Mouse (Mus musculus): ENCODE measurements around the gene BC048562.
A peak's percentile ranks its signal among the peaks of the same experiment; 100 is the strongest.

BC048562 gene

DNA sequence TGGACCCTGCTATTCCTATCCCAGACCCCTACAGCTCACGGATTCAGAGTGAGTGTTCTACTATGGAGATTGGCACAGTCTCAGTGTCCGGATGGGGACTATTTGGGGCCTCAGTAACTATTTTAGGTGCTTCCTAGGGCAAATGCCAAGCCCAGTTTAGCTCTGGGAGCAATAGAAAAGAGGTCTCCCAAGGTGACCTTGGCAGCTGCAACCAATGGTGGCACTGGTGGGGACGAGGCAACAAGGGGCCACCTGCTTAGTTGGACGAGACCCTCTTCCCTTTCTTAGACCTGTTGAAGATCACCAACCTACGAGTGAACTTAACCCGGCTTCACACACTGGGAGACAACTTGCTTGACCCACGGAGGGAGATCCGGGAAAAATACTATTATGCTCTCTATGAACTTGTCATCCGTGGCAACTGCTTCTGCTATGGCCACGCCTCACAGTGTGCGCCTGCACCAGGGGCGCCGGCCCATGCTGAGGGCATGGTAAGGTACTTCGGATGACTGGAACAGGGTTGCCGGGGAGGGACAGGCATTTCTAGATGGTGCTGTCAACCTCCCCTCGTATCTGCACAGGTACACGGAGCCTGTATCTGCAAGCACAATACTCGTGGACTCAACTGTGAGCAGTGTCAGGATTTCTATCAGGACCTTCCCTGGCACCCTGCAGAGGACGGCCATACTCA is 45.4 kb downstream of the BC048562 start:
- DNase-seq, result no peak

DNA sequence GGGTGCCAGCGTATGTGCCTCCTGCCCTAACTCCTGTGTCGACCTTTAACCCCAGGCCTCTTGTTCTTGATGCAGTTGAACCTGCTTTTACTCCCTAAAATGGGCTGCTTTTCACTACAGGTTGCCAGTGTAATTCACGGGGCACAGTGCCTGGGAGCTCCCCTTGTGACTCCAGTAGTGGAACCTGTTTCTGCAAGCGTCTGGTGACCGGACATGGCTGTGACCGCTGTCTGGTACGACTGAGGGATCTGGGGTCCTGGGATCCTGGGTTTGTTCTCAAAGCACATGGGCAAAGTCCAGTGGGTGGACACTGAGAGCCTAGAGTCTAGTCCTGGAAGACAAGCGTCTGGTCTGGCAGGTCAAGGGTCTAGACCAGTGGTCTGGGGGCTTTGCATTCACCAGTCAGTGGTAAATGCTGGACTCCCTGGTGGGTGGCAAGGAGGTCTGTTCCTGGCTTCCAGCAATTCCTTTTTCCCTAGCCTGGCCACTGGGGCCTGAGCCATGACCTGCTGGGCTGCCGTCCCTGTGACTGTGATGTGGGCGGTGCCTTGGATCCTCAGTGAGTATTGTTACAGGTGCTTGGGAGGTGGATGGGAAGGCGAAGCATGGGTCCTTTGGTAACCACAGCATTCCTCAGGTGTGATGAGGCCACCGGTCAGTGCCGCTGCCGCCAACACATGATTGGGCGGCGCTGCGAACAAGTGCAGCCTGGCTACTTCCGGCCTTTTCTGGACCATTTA is 46.9 kb downstream of the BC048562 start:
- DNase-seq, result no peak

DNA sequence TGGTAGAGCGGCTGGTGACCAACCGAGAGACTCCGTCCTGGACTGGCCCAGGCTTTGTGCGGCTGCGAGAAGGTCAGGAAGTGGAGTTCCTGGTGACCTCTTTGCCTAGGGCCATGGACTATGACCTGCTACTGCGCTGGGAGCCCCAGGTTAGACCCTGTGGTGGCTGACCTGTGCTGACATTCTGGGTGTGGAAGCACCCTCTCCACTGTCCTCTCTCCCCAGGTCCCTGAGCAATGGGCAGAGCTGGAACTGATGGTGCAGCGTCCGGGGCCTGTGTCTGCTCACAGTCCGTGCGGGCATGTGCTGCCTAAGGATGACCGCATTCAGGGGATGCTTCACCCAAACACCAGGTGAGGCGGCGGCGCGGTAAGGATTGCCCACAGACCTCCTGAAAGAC is 47.7 kb downstream of the BC048562 start:
- no peak for DNase-seq

DNA sequence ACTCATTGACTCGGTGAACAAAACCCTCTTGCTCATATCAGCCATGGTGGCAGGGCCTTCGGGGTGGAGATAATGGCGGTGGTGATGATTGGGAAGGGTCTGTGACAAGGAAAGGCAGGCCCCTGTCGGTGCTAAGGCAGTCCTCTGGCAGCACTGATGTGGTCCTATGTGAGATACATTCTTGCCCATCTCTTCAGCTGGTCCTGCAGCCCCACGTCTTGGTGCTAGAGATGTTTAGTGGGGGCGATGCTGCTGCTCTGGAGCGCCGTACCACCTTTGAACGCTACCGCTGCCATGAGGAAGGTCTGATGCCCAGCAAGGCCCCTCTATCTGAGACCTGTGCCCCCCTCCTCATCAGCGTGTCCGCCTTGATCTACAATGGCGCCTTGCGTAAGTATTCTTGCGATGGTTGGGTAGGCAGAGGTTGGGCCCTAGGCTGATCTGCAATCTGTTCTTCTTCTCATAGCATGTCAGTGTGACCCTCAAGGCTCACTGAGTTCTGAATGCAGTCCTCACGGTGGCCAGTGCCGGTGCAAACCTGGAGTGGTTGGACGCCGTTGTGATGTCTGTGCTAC is 49.1 kb downstream of the BC048562 start:
- no peak for DNase-seq

DNA sequence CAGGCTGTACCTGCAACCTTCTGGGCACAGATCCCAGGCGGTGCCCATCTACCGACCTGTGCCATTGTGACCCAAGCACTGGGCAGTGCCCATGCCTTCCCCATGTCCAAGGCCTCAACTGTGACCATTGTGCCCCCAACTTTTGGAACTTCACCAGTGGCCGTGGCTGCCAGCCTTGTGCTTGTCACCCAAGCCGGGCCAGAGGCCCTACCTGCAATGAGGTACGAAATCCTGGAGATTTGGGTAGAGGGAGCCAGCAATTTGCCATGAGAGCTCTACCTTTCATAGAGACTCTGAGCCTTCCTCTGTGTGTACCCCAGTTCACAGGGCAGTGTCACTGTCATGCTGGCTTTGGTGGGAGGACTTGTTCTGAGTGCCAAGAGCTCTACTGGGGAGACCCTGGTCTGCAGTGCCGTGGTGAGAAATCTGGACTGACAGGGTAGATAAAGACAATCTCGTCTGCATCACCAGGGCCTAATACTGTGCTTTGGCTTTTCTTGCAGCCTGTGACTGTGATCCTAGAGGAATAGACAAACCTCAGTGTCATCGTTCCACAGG is 50.8 kb downstream of the BC048562 start:
- DNase-seq, result no peak

DNA sequence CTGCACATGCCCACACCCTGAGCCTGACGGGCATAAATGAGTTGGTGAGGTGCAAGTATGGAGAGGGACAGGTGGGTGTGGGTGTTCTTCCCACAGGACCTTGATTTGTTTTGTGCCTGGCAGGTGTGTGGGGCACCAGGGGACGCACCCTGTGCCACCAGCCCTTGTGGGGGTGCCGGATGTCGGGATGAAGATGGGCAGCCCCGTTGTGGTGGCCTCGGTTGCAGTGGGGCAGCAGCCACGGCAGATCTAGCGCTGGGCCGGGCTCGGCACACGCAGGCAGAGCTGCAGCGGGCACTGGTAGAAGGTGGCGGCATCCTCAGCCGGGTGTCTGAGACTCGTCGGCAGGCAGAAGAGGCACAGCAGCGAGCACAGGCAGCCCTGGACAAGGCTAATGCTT is 52.1 kb downstream of the BC048562 start:
- no peak for DNase-seq

DNA sequence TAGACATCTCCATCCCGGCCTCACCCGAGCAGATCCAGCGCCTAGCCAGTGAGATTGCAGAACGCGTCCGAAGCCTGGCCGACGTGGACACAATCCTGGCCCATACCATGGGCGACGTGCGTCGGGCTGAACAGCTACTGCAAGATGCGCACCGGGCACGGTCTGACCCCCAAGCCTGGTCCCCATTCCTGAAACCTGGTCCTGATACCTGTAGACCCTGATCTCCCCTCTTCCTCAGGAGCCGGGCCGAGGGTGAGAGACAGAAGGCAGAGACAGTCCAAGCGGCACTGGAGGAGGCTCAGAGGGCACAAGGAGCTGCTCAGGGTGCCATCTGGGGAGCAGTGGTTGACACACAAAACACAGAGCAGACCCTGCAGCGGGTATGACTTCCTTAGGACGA is 52.9 kb downstream of the BC048562 start:
- DNase-seq, result peak; percentile 5

DNA sequence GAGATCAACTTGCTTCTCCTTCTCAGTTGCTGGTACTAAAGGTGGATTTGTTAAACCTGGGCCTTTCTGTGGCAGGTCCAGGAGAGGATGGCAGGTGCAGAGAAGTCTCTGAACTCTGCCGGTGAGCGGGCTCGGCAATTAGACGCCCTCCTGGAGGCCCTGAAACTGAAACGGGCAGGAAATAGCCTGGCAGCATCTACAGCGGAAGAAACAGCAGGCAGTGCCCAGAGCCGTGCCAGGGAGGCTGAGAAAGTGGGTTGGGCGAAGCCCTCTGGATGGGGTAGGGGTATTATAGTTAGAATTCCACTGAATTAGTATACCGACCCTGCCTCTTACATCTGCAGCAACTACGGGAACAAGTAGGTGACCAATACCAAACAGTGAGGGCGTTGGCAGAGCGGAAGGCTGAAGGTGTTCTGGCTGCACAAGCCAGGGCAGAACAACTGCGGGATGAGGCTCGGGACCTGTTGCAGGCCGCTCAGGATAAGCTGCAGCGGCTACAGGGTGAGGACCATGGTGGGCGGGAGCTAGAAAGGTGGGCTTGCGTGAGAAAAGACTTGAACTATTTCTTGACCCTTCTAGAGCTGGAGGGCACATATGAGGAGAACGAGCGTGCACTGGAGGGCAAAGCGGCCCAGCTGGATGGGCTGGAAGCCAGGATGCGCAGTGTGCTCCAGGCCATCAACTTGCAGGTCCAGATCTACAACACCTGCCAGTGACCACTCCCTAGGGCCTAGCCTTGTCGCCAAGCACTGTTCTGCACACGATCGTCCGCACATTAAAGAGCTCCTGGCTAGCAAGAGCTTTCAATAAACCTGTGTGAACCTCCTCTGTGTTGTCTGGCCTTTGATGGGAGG is 53.6 kb downstream of the BC048562 start:
- DNase-seq, result no peak

DNA sequence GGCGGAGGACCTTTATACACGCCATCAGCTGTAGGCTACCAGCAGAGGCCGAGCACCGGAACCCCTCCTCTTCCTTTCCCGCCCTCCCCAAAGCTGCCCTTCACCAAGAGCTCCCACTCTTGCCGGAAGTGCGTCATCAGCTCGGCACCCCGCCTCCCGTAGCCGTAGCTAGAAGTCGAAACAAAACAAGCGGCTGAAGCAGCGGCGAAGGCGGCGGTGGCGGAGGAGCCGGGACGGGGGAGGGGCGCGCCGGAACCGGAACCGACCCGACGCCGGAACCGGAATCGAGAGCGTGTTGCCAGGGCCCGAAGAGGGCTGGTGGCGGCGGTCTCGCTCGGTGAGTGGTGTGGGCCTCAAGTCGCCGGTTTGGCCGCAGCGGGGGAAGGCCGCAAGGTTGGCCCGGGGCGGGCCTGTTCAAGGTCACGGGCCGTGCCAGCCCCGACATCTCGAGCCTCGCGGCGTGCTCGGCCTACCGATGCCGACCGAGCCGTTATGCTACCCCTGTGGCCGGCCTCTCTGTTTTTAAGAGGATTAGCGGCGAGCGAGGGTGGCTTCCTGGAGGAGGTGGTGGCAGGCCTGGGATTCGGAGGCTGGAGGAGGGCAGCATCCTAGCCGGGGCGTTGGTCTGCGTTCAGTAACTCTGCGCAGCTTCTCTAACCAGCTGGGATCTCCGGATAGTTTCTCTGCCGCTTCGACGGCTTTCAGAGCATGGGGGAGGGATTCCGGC is 54.4 kb downstream of the BC048562 start, which contains the start of gene Usp19:
Gene Usp19 (plus strand): TSS at position 44 of the 727 bp plus-strand sequence.
- DNase-seq, result peak; percentile 98

DNA sequence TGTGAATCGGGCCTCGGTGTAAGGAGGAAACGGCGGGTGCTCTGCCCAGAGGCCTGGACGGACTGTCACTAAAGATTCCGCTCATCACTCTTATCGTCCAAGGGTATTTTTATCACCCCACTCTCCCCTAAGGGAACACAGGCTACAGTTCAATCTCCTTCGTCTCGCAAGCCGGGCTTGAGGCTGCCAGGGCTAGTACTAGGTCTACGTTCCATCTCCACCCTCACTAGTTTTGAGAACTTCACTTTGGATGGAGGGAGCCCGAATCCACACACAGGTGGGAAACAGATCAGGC is 55.0 kb downstream of the BC048562 start:
- DNase-seq, result no peak

DNA sequence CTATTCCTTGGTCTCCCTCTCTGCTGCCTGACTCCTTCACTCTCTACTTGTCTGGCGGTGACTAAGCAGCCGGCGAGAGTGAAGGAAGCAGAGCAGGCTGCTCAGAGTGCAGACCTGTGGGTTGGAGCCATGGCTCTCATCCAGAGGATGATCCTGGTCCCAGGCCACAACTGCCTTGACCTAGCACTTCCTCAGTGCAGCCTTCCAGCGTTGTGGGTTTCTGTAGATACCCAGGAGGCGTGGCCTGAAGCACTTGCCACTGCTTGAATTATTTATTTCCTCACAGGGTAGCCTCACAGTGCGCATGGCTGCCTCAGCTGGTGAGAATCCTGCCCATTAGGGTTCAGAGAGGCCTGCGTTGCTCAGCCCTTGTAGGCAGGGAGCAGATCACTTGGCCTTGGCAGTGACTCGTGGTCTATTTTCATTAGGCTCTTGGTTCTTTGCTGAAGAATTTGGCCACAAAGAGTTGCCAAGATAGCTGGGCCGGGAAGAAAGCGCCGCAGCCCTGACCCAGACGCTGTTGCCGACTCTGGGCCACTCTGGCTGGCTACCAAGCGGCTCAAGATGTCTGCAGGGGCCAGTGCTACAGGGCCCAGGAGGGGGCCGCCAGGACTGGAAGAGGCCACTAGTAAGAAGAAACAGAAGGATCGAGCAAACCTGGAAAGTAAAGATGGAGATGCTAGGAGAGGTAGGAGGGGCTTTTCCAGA is 55.9 kb downstream of the BC048562 start:
- DNase-seq, result no peak

DNA sequence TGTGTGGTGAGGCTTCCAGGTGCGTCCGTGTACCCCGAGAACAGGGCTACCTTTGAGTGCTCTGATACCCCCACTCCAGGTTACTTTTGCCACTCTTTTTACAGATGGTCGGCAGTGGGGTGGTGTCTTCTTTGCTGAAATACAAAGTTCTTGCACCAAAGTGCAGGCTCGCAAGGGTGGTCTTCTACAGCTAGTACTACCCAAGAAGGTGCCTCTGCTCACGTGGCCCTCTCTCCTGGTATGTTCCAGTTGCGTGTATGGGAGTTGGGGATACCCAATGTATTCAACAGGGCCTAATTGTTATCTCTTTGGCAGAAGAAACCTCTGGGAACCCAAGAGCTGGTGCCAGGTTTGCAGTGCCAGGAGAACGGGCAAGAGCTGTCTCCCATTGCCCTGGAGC is 57.0 kb downstream of the BC048562 start:
- DNase-seq, result no peak

DNA sequence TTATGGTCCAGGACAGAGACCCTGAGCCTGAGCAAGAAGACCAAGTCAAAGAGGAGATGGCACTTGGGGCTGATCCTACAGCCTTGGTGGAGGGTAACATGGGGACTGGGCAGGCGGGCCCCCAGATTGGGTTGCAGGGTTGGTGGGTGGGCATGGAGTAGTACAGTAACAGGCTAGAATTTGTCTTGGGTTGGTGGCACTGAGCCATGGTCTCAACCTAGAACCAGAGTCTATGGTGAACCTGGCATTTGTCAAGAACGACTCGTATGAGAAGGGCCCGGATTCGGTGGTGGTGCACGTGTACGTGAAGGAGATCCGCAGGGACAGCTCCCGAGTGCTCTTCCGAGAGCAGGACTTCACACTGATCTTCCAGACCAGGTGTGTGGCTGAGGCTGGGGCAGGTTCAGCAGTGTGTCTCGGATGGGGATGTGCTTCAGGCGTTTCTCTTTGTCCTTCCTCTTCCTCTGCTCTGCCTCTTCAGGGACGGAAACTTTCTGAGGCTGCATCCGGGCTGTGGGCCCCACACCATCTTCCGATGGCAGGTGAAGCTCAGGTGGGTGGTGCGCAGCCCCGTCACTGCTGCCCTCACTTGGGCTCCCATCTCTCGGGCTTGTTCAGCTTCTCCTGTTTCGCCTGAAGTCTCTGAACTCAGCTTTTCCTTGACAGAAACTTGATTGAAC is 58.0 kb downstream of the BC048562 start:
- DNase-seq, result no peak

DNA sequence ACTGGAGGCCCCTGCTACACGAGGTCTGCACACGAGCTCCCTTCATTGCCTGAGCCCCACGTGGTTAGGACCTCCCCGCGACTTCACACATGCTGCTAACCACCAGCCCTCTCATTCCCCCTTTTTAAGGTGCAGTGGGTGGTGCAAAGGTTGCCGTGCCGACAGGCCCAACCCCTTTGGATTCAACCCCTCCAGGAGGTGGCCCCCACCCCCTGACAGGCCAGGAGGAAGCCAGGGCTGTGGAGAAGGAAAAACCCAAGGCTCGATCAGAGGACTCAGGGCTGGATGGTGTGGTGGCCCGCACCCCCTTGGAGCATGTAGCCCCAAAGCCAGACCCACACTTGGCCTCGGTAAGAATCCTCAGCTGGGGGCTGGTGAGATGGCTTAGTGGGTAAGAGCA is 58.6 kb downstream of the BC048562 start:
- no peak for DNase-seq
